Mouse (Mus musculus) heart, embryonic 14.5 days (tissue): ENCODE measurements around the gene Lamc1. TPM values are rescaled to one million over a fixed set of nuclear protein-coding genes. Genes with fewer than 3 reads are reported as not detected.
A peak's percentile ranks its signal among the peaks of the same experiment; 100 is the strongest.

Experiments
- ATAC-seq: fragments of 200-750 bp; cut with Nextera tagmentation; 2 replicates; pipeline ENCODE4 v1.8.0; 2017; ENCODE audit warnings: low read depth, moderate TSS enrichment; ENCODE audit not compliant: insufficient number of reproducible peaks, insufficient read depth, low FRiP score
- H3K27ac ChIP-seq, 2 experiments: fragments of 200-500 bp in 1 of 2; fragments of 300-500 bp in 1 of 2; sonication (generic) in 1 of 2; replicated peaks in 1 of 2; 2 replicates each; pipeline ENCODE4 v1.5.1; 2012 to 2014; ENCODE audit warnings: low read depth in 2 of 2, low read length in 2 of 2, control low read depth in 1 of 2, mild to moderate bottlenecking in 1 of 2, mixed read lengths in 1 of 2; ENCODE audit not compliant: control insufficient read depth in 1 of 2, insufficient read depth in 1 of 2
- H3K27me3 ChIP-seq: fragments of 300-500 bp; sonication (generic); 2 replicates; pipeline ENCODE4 v1.6.1; 2014; ENCODE audit warnings: mild to moderate bottlenecking, low read length, control low read depth; ENCODE audit not compliant: control insufficient read depth, insufficient read depth
- H3K36me3 ChIP-seq: fragments of 300-500 bp; sonication (generic); 2 replicates; pipeline ENCODE4 v1.6.1; 2014; ENCODE audit warnings: mild to moderate bottlenecking, control low read depth, low read length, mixed read lengths; ENCODE audit not compliant: control insufficient read depth, insufficient read depth
- H3K4me1 ChIP-seq, 2 experiments: fragments of 200-500 bp in 1 of 2; fragments of 300-500 bp in 1 of 2; sonication (generic) in 1 of 2; 2 replicates each; pipeline ENCODE4 v1.6.1; 2012 to 2014; ENCODE audit warnings: low read length in 2 of 2, control low read depth in 1 of 2, mixed read lengths in 1 of 2; ENCODE audit not compliant: control insufficient read depth in 2 of 2, insufficient read depth in 2 of 2
- H3K4me2 ChIP-seq: fragments of 300-500 bp; sonication (generic); 2 replicates; pipeline ENCODE4 v1.6.1; 2014; ENCODE audit warnings: mild to moderate bottlenecking, low read length
- H3K4me3 ChIP-seq, 2 experiments: fragments of 200-500 bp in 1 of 2; fragments of 300-500 bp in 1 of 2; sonication (generic) in 1 of 2; 2 replicates each; pipeline ENCODE4 v1.5.1; 2012 to 2014; ENCODE audit warnings: low read length in 2 of 2, mild to moderate bottlenecking in 2 of 2, control low read depth in 1 of 2, low read depth in 1 of 2, moderate library complexity in 1 of 2; ENCODE audit not compliant: control insufficient read depth in 1 of 2, insufficient read depth in 1 of 2
- H3K9ac ChIP-seq: fragments of 300-500 bp; sonication (generic); 2 replicates; pipeline ENCODE4 v1.6.1; 2014; ENCODE audit warnings: mild to moderate bottlenecking, low read length
- H3K9me3 ChIP-seq: fragments of 300-500 bp; sonication (generic); 2 replicates; pipeline ENCODE4 v1.6.1; 2016; ENCODE audit warnings: low read length, control low read depth; ENCODE audit not compliant: control insufficient read depth
- WGBS: fragments of 180-500 bp; shearing (Covaris S2); extraction: QIAGEN DNeasy Blood & Tissue Kit; methylation state at CpG from one replicate; pipeline ENCODE4 v1.1.7; 2014; 5-methylcytosine and 5-hydroxymethylcytosine counted together
- polyA plus RNA-seq: library from polyadenylated mRNA; unstranded; fragments of >200 nt; fragmentation: Nextera tagmentation; extraction: Ambion mirVana; gene quantifications from 2 replicates; pipeline ENCODE4 v1.2.1, GENCODE M21; 2014

The Lamc1 gene
- polyA plus RNA-seq, 1 experiment from 2014 or later = 133 TPM

DNA sequence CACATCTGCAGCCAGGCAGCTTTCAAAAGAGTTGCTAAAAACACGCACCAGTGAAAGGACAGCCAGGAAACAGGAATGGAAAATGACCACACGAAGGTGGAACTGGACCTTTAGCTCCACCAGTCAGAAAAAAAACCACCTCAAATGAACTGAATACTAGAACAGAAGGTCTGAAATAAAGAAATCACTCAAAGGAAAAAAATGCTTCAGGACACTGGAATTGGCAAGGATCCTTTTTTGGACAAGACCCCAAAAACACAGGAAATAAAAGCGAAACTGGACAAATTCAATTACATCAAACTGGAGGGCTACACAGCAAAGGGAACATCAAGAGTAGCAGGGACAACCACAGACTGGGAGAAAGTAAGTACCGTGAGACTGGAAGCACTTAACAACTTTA, 97.0 kb downstream of the Lamc1 start:
- peaks cover 85% of the 10 kb centered on the region for H3K36me3 ChIP-seq
- 75% methylated on average over 4 of the region's 4 CpGs for WGBS
- peak overlapping the region; percentile 41 to 70 for H3K27ac ChIP-seq
- ATAC-seq = no peak
- H3K9me3 ChIP-seq = no peaks in the 10 kb centered on the region
- no peak overlapping the region for H3K9ac ChIP-seq
- no peak overlapping the region for H3K4me2 ChIP-seq
- H3K4me1 ChIP-seq = no peaks in the 10 kb centered on the region
- no peaks in the 10 kb centered on the region for H3K27me3 ChIP-seq
- H3K4me3 ChIP-seq = no peak overlapping the region

DNA sequence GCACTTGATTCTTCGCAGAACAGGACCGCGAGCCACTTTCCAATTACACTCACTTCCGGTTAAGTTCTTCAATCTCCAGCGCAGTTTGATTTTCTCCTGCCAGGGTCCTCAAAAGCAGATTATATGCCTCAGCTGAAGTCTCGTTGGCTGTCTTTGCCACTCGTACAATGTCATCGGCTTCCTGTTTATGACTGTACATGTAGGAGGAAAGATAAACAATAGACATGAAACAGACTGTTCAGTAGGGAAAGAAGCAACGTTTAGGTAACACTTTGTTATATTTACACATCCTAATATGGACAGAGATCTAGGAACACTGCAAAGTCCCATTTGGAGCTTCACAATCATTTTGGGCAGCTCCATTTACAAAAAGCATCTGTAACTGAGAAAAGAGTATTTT, 100.9 kb downstream of the Lamc1 start:
- Histone ChIP-seq H3K27ac (no peak overlapping the region), H3K36me3 (peaks cover 92% of the 10 kb centered on the region), H3K9me3 (no peaks in the 10 kb centered on the region), H3K9ac (no peak overlapping the region), H3K4me3 (no peak overlapping the region), H3K4me1 (no peaks in the 10 kb centered on the region), H3K4me2 (no peak overlapping the region), H3K27me3 (no peaks in the 10 kb centered on the region)
- WGBS = 78% methylated on average over 9 of the region's 9 CpGs
- ATAC-seq = no peak

DNA sequence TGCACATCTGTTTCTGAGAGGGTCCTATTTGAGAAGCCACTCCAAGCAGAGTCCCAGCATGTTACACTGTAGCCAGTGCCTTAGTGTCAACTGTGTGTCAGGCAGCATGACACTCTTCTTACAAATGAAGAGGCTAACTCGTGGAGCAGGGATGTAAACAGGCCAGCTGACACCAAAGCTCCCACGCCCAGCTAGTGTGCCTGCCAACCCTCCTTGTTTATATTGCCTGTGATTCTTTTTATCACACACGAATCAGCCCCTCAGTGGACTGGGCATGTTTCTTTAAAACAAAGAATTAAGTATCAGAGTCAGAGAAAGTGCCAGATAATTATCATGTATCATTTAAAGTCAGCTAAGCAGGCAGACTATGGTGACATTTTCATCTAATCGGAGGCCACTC, 104.7 kb downstream of the Lamc1 start:
- H3K27ac ChIP-seq = no peak overlapping the region
- no peaks in the 10 kb centered on the region for H3K9me3 ChIP-seq
- peaks cover 99% of the 10 kb centered on the region for H3K36me3 ChIP-seq
- 60% methylated on average over 4 of the region's 4 CpGs for WGBS
- no peak overlapping the region for H3K4me2 ChIP-seq
- no peak overlapping the region for H3K4me3 ChIP-seq
- no peak overlapping the region for H3K9ac ChIP-seq
- ATAC-seq = no peak
- no peaks in the 10 kb centered on the region for H3K27me3 ChIP-seq
- no peaks in the 10 kb centered on the region; a peak in 1 of 4 replicates for H3K4me1 ChIP-seq

DNA sequence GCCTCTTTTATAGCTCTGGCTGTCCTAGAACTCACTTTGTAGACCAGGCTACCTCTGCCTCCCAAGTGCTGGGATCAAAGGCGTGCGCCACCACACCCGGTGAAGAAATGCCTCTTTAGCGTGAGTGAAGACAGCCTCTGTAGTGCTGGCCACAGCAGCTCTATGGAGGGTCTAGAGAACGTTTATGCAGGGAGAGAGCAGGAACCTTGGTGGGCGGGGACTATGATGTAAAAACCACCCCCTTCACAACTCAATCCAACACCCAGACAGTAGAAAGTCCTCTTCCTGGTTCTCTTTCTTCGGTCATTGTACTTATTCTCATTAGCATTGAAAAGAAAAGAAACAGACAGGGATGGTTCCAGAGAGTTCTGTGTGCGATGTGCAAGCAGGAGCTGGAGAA, 105.5 kb downstream of the Lamc1 start:
- no peak for ATAC-seq
- 77% methylated on average over 8 of the region's 8 CpGs for WGBS
- H3K4me3 ChIP-seq = no peak overlapping the region
- H3K27ac ChIP-seq = no peak overlapping the region
- no peaks in the 10 kb centered on the region; a peak in 1 of 4 replicates for H3K4me1 ChIP-seq
- no peaks in the 10 kb centered on the region for H3K27me3 ChIP-seq
- peaks cover 98% of the 10 kb centered on the region for H3K36me3 ChIP-seq
- no peaks in the 10 kb centered on the region for H3K9me3 ChIP-seq
- no peak overlapping the region for H3K9ac ChIP-seq
- no peak overlapping the region for H3K4me2 ChIP-seq

DNA sequence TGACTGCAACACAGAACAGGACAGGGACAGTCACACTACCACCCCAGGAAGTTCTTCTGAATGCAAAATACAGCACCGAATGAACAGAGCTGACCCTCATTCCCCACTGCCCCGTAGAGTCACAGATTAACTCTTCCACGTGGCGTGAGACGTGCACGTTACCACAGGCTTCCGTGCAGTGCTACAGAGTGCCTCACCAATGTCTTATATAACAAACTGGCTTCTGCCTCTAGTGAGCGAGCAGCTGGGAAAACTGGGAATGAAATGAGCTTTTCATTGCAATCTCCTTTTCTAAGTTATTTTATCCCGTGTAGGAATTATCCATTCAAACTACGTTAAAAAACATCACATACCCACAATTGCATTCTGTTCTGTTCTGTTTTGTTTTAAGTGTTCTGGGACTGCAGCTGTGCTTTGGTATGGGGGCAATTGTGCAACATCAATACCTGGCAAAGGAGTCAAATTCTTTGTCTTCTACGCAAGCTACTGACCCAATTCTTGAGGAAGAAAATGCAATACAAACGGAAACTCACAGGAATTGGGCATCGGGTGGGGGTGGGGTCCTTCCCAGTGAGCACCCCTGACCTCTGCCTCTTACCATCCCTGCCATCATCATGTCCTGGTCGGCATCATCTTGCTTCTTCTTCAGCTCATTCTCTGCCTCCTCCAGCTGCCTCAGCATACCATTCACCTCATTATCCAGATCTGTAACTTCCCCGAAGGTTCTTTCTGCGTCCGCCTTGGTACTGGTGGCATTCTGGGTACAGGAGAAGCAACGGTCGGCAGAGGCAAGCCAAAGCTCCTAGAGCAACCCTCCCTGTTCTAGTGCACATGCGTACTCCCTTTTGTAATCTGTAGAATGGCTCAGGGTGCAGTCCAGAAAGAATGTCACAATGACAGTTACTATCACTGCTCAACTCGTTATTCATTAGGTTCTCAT, 106.5 kb downstream of the Lamc1 start:
- peaks cover 98% of the 10 kb centered on the region for H3K36me3 ChIP-seq
- H3K4me2 ChIP-seq = no peak overlapping the region
- no peaks in the 10 kb centered on the region for H3K27me3 ChIP-seq
- no peak for ATAC-seq
- 86% methylated on average over 21 of the region's 21 CpGs for WGBS
- no peaks in the 10 kb centered on the region for H3K9me3 ChIP-seq
- H3K27ac ChIP-seq = peak overlapping the region in 1 of 2 experiments; percentile 69; a peak in 1 of 4 replicates
- no peak overlapping the region for H3K9ac ChIP-seq
- no peaks in the 10 kb centered on the region; a peak in 1 of 4 replicates for H3K4me1 ChIP-seq
- H3K4me3 ChIP-seq = no peak overlapping the region

DNA sequence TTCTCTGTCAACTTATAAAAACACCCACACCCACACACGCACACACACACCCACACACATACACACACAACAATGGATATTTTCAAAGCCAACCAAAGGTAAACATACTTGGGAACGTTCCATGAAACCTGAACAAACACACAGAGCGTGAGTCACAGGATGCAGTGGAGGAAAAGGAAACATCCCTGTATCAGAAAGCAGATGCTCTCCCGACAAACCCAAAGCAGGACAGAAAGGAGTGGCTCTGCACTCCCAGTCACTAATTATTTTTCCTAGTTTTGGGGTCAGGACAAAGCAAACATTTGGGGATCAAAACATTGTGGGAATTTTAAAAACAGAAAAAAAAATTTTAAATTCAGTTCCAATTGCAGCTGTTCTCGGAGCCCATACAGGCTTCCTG, 108.3 kb downstream of the Lamc1 start:
- WGBS = 69% methylated on average over 5 of the region's 5 CpGs
- H3K36me3 ChIP-seq = peaks cover 98% of the 10 kb centered on the region
- H3K9me3 ChIP-seq = no peaks in the 10 kb centered on the region
- no peak overlapping the region for H3K4me2 ChIP-seq
- ATAC-seq = peak; percentile 56; the same call in 1 of the 2 replicates
- no peak overlapping the region for H3K4me3 ChIP-seq
- H3K4me1 ChIP-seq = peaks cover 0 to 2% of the 10 kb centered on the region in 2 experiments; a peak in 1 of 4 replicates
- no peak overlapping the region for H3K9ac ChIP-seq
- H3K27ac ChIP-seq = peak overlapping the region in 1 of 2 experiments; percentile 69; a peak in 1 of 4 replicates
- H3K27me3 ChIP-seq = no peaks in the 10 kb centered on the region

DNA sequence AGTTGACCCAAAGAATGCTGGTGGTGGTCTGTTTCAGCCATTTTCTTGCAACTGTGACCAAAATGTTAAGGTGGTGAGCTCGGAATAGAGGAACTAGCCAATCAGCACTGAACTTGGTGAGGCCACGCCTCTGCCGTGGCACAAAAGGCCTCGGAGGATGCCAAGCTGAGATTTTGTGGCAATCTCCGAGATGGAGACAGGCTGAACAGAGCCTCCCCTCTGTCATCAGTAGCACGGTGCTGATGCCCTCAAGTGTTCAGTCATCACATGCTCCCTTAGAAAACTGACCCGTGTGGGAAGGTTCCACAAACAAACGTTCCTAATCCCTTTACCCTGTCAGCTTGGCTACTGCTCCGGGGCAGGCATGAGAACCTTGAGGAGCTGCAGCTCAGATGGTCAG, 113.2 kb downstream of the Lamc1 start:
- peaks cover 64% of the 10 kb centered on the region for H3K36me3 ChIP-seq
- no peak overlapping the region for H3K4me2 ChIP-seq
- WGBS = 38% methylated on average over 9 of the region's 9 CpGs
- no peak overlapping the region for H3K4me3 ChIP-seq
- H3K9me3 ChIP-seq = no peaks in the 10 kb centered on the region
- no peak for ATAC-seq
- H3K27ac ChIP-seq = no peak overlapping the region
- peaks cover 2% of the 10 kb centered on the region in 2 experiments; a peak in 1 of 4 replicates for H3K4me1 ChIP-seq
- no peaks in the 10 kb centered on the region for H3K27me3 ChIP-seq
- no peak overlapping the region for H3K9ac ChIP-seq
